Mouse (Mus musculus) thymus, adult 2 months (tissue): Measurements from ENCODE around the gene Ccdc126. TPM values are rescaled to one million over a fixed set of nuclear protein-coding genes. Genes with fewer than 3 reads are reported as not detected.

Experiments used
- DNase-seq: peaks from one replicate; pipeline ENCODE4 v3.0.0; 2021
- H3K27ac ChIP-seq: fragments of 200-500 bp; 2 replicates; pipeline ENCODE4 v1.5.1; 2012; ENCODE audit warnings: low read length, control low read depth; ENCODE audit not compliant: control insufficient read depth, insufficient read depth
- H3K27me3 ChIP-seq: fragments of 200-500 bp; 2 replicates; pipeline ENCODE4 v1.6.1; 2012; ENCODE audit warnings: mild to moderate bottlenecking, low read length, moderate library complexity, mixed read lengths; ENCODE audit not compliant: control insufficient read depth, insufficient read depth
- H3K36me3 ChIP-seq: fragments of 200-500 bp; 2 replicates; pipeline ENCODE4 v1.6.1; 2012; ENCODE audit warnings: mild to moderate bottlenecking, low read length, moderate library complexity; ENCODE audit not compliant: control insufficient read depth, insufficient read depth
- H3K4me1 ChIP-seq: fragments of 200-500 bp; replicated peaks from 2 replicates; pipeline ENCODE4 v1.6.1; 2012; ENCODE audit warnings: low read length; ENCODE audit not compliant: control insufficient read depth, insufficient read depth
- H3K4me3 ChIP-seq: fragments of 200-500 bp; 2 replicates; pipeline ENCODE4 v1.5.1; 2012; ENCODE audit warnings: mild to moderate bottlenecking, low read length, control low read depth, moderate library complexity; ENCODE audit not compliant: control insufficient read depth, insufficient read depth
- CTCF ChIP-seq: fragments of 200-500 bp; IDR thresholded peaks from 2 replicates; pipeline ENCODE4 v1.5.1; 2012; ENCODE audit warnings: mild to moderate bottlenecking, control low read depth, low read length, moderate library complexity, borderline replicate concordance; ENCODE audit not compliant: control insufficient read depth, poor library complexity, insufficient read depth; ENCODE audit errors: extremely low read depth
- POLR2A ChIP-seq: fragments of 200-500 bp; IDR thresholded peaks from 2 replicates; pipeline ENCODE4 v1.6.1; 2012; ENCODE audit warnings: mild to moderate bottlenecking, low read length, control low read depth, moderate library complexity; ENCODE audit not compliant: control insufficient read depth, poor library complexity, insufficient read depth; ENCODE audit errors: extremely low read depth
- WGBS: fragments of 180-500 bp; shearing (Covaris S2); methylation state at CpG from one replicate; pipeline ENCODE4 v1.1.7; 2018; 5-methylcytosine and 5-hydroxymethylcytosine counted together
- polyA plus RNA-seq: library from polyadenylated mRNA; depleted of rRNA; stranded (reverse); fragments of >200 nt; gene quantifications from 2 replicates; pipeline ENCODE4 v1.2.3, GENCODE M21; 2012; rRNA removed

The Ccdc126 gene
- polyA plus RNA-seq, 1 experiment, result 2.9 TPM

DNA sequence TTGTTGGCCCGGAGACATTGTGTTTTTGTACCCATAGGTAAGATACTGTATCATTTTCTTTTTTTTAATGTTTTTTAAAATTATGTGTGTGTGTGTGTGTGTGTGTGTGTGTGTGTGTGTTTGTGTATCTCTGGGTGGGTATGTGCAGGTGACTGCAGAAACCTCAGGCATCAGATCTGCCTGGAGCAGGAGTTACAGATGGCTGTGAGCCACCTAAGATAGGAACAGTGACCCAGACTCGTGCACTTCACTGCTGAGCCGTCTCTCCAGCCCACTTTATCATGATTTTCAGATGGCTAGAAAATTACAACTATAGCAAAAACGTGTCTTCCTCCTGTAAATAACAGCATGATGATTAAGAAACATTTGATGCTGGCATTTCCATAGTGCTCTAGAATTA is 53.6 kb downstream of the Ccdc126 start:
- H3K27ac ChIP-seq, result no peak overlapping the region
- H3K36me3 ChIP-seq, result no peaks in the 10 kb centered on the region
- peaks cover 7% of the 10 kb centered on the region for H3K4me1 ChIP-seq
- no peak for TF ChIP-seq POLR2A
- TF ChIP-seq CTCF, result no peak
- H3K27me3 ChIP-seq, result no peaks in the 10 kb centered on the region
- 92% methylated on average over 4 of the region's 4 CpGs for WGBS
- DNase-seq, result no peak
- no peak overlapping the region for H3K4me3 ChIP-seq

DNA sequence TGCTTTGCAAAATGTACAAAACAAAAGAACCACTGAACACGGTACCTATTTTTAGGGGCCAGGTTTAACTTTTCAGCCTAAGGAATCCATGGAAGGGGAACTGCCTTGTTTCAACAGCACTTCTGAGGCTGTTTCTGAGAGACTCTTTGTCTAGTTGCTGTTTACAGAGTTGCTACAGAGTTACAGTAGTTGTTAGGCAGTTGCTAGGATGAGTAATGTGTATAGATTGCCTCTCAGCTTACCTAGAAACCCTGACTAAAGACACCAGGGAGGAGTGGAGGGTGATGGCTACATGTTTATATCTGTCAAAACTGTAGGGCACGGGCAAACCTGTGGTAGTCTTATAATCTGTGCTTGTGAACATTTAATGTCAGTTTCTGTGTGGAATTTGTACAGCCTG is 54.9 kb downstream of the Ccdc126 start:
- H3K27me3 ChIP-seq, result no peaks in the 10 kb centered on the region
- H3K36me3 ChIP-seq, result no peaks in the 10 kb centered on the region
- TF ChIP-seq POLR2A, result no peak
- TF ChIP-seq CTCF, result no peak
- H3K4me3 ChIP-seq, result no peak overlapping the region
- no peaks in the 10 kb centered on the region for H3K4me1 ChIP-seq
- no peak for DNase-seq
- H3K27ac ChIP-seq, result no peak overlapping the region
- 98% methylated on average over 2 of the region's 2 CpGs for WGBS

DNA sequence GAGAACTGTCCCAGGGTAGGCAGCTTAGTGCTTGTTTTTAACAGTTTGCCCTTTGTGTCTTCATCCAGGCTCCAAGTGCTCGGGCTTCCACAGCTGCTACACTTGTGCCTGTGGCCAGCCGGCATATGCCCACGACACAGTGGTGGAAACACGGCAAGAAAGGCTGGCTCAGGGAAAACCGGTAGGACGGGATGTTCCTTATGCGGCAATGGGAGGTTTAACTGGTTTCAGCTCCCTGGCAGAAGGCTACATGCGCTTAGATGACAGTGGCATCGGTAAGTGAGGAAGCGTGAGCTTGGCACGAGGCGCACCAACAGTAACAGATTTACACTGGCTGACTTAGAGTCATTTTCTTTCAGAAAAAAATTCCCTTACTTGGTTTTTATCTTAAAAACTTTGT is 59.3 kb downstream of the Ccdc126 start:
- DNase-seq, result no peak
- Histone ChIP-seq H3K27ac (no peak overlapping the region), H3K4me3 (no peak overlapping the region), H3K4me1 (no peaks in the 10 kb centered on the region), H3K27me3 (no peaks in the 10 kb centered on the region), H3K36me3 (no peaks in the 10 kb centered on the region)
- TF ChIP-seq CTCF (no peak), POLR2A (no peak)
- WGBS, result 94% methylated on average over 12 of the region's 12 CpGs

Other genes with a start within 250 kb of the Ccdc126 start
- gene Malsu1, start 245.5 kb upstream of the Ccdc126 start, polyA plus RNA-seq, result 21.0 and 23.8 TPM in 2 replicates
- gene Igf2bp3, start 104.3 kb upstream of the Ccdc126 start, polyA plus RNA-seq, result 1.3 and 1.9 TPM in 2 replicates
- 60.9 and 69.0 TPM in 2 replicates for gene Tra2a, start 55.2 kb upstream of the Ccdc126 start, polyA plus RNA-seq
- gene Fam221a, start 48.5 kb downstream of the Ccdc126 start, polyA plus RNA-seq, result 8.4 and 10.5 TPM in 2 replicates
- not detected in 2 replicates for gene Stk31, start 76.3 kb downstream of the Ccdc126 start, polyA plus RNA-seq